Mouse (Mus musculus) hindbrain, postnatal 0 days (tissue): ENCODE data around the gene Tbc1d22b. TPM values are rescaled to one million over a fixed set of nuclear protein-coding genes. Genes with fewer than 3 reads are reported as not detected.
"Not testable (repeated sequence)": the region's sequence is repeated elsewhere in the genome, so short reads cannot be mapped to it uniquely, and the experiment has no call there.

Experiments used
- ATAC-seq: fragments of 200-750 bp; cut with Nextera tagmentation; 2 replicates; pipeline ENCODE4 v1.8.0; 2017; ENCODE audit warnings: mild to moderate bottlenecking, moderate TSS enrichment, moderate library complexity
- DNase-seq: peaks from one replicate; pipeline ENCODE4 v3.0.0-alpha.2; 2015; ENCODE audit warnings: low spot score
- H3K27ac ChIP-seq: fragments of 300-500 bp; sonication (generic); 2 replicates; pipeline ENCODE4 v1.5.1; 2014; ENCODE audit warnings: mild to moderate bottlenecking
- H3K27me3 ChIP-seq: fragments of 300-500 bp; sonication (generic); 2 replicates; pipeline ENCODE4 v1.6.1; 2014; ENCODE audit warnings: low read length, mixed read lengths; ENCODE audit not compliant: insufficient read depth
- H3K36me3 ChIP-seq: fragments of 300-500 bp; sonication (generic); 2 replicates; pipeline ENCODE4 v1.6.1; 2014; ENCODE audit warnings: low read length, mixed read lengths; ENCODE audit not compliant: insufficient read depth
- H3K4me1 ChIP-seq: fragments of 300-500 bp; sonication (generic); 2 replicates; pipeline ENCODE4 v1.6.1; 2014; ENCODE audit warnings: antibody characterized with exemption, low read length, mixed read lengths; ENCODE audit not compliant: insufficient read depth
- H3K4me2 ChIP-seq: fragments of 300-500 bp; sonication (generic); 2 replicates; pipeline ENCODE4 v1.6.1; 2014; ENCODE audit warnings: low read depth, mild to moderate bottlenecking, low read length, moderate library complexity, mixed read lengths
- H3K4me3 ChIP-seq: fragments of 300-500 bp; sonication (generic); 2 replicates; pipeline ENCODE4 v1.5.1; 2014; ENCODE audit warnings: low read length
- H3K9ac ChIP-seq: fragments of 300-500 bp; sonication (generic); replicated peaks from 2 replicates; pipeline ENCODE4 v1.6.1; 2014; ENCODE audit warnings: mild to moderate bottlenecking, low read length, moderate library complexity, mixed read lengths
- H3K9me3 ChIP-seq: fragments of 300-500 bp; sonication (generic); 2 replicates; pipeline ENCODE4 v1.6.1; 2016; ENCODE audit warnings: low read length, mixed read lengths
- CTCF ChIP-seq: IDR thresholded peaks from 2 replicates; pipeline ENCODE4 v1.5.1; 2016; ENCODE audit warnings: antibody characterized with exemption, control low read depth, low read depth
- WGBS: fragments of 180-500 bp; shearing (Covaris S2); extraction: QIAGEN DNeasy Blood & Tissue Kit; methylation state at CpG from one replicate; pipeline ENCODE4 v1.1.7; 2014; 5-methylcytosine and 5-hydroxymethylcytosine counted together
- polyA plus RNA-seq: library from polyadenylated mRNA; unstranded; fragments of >200 nt; fragmentation: Nextera tagmentation; extraction: Ambion mirVana; gene quantifications from 2 replicates; pipeline ENCODE4 v1.2.1, GENCODE M21; 2015
- total RNA-seq: library from RNA; depleted of rRNA; stranded (reverse); fragments of >200 nt; gene quantifications from 2 replicates; pipeline ENCODE4 v1.2.3, GENCODE M21; 2014

The Tbc1d22b gene
- total and polyA plus RNA-seq, 2 experiments from 2014 or later: 26.4 to 40.4 TPM

DNA sequence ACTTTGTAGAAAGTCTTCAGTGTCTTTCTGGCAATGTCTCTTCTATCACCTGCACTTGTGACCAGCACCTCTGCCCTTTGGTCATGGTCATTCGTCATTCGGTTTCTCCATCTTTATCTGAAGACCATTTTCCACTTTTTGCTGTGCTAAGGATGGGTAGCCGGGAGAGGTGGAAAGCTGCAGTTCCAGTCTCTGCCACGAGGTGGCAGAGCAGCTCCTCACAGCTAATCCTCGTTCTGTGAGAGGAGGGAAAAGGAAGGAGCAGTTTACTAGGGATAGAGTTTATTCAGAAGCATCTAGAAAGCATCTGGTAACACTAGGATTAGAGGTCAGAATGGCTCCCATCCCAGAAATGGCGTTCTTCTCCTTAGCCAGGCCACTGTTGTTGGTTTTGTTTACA lies 53.7 kb downstream of the Tbc1d22b start:
- WGBS: 22% methylated on average over 6 of the region's 6 CpGs
- Histone ChIP-seq H3K9ac (no peak overlapping the region), H3K36me3 (peaks cover 16% of the 10 kb centered on the region), H3K4me2 (no peak overlapping the region), H3K4me3 (no peak overlapping the region), H3K4me1 (no peaks in the 10 kb centered on the region), H3K27ac (no peak overlapping the region), H3K27me3 (no peaks in the 10 kb centered on the region), H3K9me3 (no peaks in the 10 kb centered on the region)
- DNase-seq (peak; percentile 89), ATAC-seq (peak; percentile 66; the same call in 1 of the 2 replicates)
- TF ChIP-seq CTCF: peak; percentile 97

DNA sequence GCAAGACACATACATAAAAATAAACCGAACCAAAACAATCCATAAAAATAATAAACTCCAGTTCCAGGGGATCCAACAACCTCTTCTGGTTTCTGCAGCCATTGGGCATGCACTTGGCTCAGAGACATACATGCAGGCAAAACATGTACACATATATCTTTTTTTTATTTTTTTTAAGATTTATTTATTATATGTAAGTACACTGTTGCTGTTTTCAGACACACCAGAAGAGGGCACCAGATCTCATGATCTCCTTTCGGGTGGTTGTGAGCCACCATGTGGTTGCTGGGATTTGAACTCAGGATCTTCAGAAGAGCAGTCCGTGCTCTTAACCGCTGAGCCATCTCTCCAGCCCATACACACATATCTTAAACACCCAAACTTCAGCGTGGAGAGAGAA lies 63.9 kb downstream of the Tbc1d22b start:
- not testable (repeated sequence) for H3K4me3 ChIP-seq, H3K27me3 ChIP-seq, DNase-seq, H3K4me2 ChIP-seq, ATAC-seq, H3K9ac ChIP-seq, H3K36me3 ChIP-seq, H3K9me3 ChIP-seq, H3K27ac ChIP-seq
- TF ChIP-seq CTCF: peak; percentile 22; the same call in 1 of the 2 replicates
- WGBS: 82% methylated on average over 5 of the region's 5 CpGs
- H3K4me1 ChIP-seq: peaks cover 18% of the 10 kb centered on the region

DNA sequence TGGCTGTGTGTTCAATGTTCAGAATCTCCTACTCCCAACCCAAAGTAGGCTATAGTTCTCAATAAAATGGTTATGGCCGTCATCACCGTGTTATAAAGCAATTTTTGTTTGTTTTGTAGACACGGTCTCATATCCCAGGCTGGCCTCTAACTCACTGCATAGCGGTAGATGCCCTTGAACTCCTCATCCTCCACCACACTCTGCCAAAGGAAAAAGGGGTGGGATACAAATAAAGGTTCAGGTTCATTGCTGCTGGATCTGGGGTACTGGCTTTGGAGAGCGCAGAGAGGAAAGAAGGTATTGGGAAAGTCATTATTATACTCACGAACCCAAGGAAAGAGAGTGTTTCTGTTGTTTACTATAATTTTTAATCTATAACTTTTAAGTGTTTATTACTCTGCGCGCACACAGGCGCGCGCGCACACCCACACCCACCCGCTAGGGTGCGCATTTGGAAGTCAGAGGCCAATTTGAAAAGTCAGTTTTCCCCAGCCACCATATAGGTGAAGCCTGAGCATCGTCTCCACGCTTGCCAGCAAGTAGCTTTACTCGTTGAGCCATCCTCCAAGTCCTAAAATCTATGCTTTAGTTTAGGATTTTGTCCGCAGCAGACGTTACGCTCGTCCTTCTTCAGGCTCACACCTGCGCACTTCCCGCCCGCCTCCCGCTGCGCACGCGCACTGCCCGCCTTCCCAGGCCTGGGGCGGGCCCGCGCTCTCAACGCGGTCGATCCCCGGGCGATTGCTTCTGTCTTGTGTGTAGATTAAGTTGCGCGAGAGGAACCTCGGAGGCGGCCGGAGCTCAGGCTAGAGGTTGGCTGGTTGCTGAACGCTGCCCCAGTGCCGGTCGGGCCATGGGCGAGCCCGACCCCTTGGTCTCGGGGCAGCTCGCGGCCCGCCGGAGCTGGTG lies 64.8 kb downstream of the Tbc1d22b start, which contains the start of the genes Rnf8 and Gm28043:
Gene Rnf8, plus strand, starts transcription at position 676 of the 909 bp plus-strand sequence.
Gene Gm28043, plus strand, starts transcription at position 762 of the 909 bp plus-strand sequence.
- Histone ChIP-seq H3K4me3 (peak within 1 kb of the TSS; percentile 100), H3K27ac (peak within 1 kb of the TSS; percentile 98), H3K4me2 (peak within 1 kb of the TSS; percentile 74), H3K9ac (peak within 1 kb of the TSS; percentile 99), H3K27me3 (no peaks in the 10 kb centered on the region), H3K36me3 (no peaks in the 10 kb centered on the region; the same call in 1 of the 2 replicates), H3K9me3 (no peaks in the 10 kb centered on the region), H3K4me1 (peaks cover 18% of the 10 kb centered on the region)
- 2% methylated on average over 52 of the region's 52 CpGs for WGBS
- DNase-seq: peak; percentile 96
- TF ChIP-seq CTCF: peak; percentile 69
- ATAC-seq: peak; percentile 94

DNA sequence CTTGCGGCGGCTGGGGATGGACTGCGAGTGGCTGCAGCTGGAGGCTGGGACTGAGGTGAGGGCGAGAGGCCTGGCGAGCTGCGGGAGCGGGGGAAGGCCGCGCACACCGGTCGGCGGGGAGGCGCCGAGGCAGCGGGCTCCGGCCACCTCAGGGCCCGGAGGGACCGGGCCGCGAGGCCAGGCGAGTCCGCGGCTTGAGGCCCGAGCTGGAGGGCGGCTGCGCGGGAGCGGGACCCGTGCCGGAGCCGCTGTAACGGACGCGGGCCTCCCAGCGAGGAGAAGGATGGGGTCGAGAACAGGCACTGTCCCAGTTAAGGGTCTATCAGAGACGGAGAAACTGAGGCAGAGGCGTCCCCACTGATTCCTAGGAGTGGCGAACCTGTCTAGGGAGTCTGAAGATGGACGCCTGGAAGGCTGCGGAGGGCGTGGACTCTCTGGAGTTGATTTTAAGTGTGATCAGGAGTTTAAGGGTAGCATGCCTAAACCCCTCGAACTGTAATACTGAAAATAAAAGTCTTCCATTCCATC lies 65.5 kb downstream of the Tbc1d22b start:
- H3K27ac ChIP-seq: peak overlapping the region; percentile 98
- no peak for TF ChIP-seq CTCF
- peaks cover 18% of the 10 kb centered on the region for H3K4me1 ChIP-seq
- H3K36me3 ChIP-seq: no peaks in the 10 kb centered on the region; the same call in 1 of the 2 replicates
- WGBS: under 1% methylated on average over 43 of the region's 43 CpGs
- no peaks in the 10 kb centered on the region for H3K9me3 ChIP-seq
- H3K4me3 ChIP-seq: peak overlapping the region; percentile 100
- no peaks in the 10 kb centered on the region for H3K27me3 ChIP-seq
- peak overlapping the region; percentile 74 for H3K4me2 ChIP-seq
- DNase-seq (peak; percentile 13), ATAC-seq (peak; percentile 63)
- H3K9ac ChIP-seq: peak overlapping the region; percentile 99

DNA sequence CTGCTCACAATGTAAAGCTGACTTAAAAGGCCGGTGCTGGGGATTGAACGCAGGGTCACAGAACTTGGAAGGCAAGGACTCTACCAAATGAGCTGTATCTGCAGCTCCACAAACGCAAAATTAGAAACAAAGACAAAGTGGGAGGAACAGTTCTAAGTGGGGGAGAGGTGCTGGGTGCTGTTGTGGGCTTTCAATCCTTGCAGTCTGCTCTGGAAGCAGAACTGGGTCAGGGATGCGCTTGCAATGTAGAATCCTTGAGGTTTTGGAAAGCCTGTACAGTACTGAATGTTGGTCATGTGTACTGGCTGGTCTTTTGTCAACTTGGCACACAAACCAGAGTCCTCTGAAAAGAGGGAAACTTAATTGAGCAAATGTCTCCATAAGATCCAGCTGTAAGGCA lies 66.0 kb downstream of the Tbc1d22b start:
- no peaks in the 10 kb centered on the region for H3K9me3 ChIP-seq
- ATAC-seq (no peak), DNase-seq (peak; percentile 26)
- no peak for TF ChIP-seq CTCF
- peak overlapping the region; percentile 98 for H3K27ac ChIP-seq
- peak overlapping the region; percentile 74 for H3K4me2 ChIP-seq
- peaks cover 18% of the 10 kb centered on the region for H3K4me1 ChIP-seq
- H3K9ac ChIP-seq: peak overlapping the region; percentile 99
- 11% methylated on average over 4 of the region's 4 CpGs for WGBS
- peak overlapping the region; percentile 100 for H3K4me3 ChIP-seq
- no peaks in the 10 kb centered on the region; the same call in 1 of the 2 replicates for H3K36me3 ChIP-seq
- H3K27me3 ChIP-seq: no peaks in the 10 kb centered on the region

DNA sequence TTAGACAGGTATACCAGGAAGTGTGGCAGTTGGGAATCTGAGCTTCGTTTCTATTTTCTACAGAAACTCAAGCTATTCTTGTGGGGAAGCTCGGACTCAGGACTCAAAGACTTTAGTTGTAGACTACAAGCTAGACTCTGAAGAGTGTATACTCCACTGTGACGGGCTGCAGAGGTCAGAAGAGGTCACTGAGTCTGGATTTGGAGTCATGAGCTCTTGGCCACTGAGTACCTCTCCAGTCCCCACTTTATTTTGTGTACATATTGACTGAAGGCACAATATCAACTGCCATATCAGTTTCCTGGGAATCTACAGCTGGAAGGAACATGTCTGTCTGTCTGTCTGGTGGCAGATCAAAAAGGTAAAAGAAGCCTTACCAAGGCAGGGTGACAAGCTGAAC lies 69.6 kb downstream of the Tbc1d22b start:
- no peak overlapping the region for H3K4me2 ChIP-seq
- no peak for DNase-seq
- WGBS: 92% methylated on average over 3 of the region's 3 CpGs
- no peak for ATAC-seq
- H3K9me3 ChIP-seq: no peaks in the 10 kb centered on the region
- no peak overlapping the region for H3K27ac ChIP-seq
- peaks cover 12% of the 10 kb centered on the region for H3K36me3 ChIP-seq
- H3K27me3 ChIP-seq: no peaks in the 10 kb centered on the region
- H3K4me3 ChIP-seq: no peak overlapping the region
- no peak overlapping the region for H3K9ac ChIP-seq
- TF ChIP-seq CTCF: no peak
- H3K4me1 ChIP-seq: peaks cover 12% of the 10 kb centered on the region

DNA sequence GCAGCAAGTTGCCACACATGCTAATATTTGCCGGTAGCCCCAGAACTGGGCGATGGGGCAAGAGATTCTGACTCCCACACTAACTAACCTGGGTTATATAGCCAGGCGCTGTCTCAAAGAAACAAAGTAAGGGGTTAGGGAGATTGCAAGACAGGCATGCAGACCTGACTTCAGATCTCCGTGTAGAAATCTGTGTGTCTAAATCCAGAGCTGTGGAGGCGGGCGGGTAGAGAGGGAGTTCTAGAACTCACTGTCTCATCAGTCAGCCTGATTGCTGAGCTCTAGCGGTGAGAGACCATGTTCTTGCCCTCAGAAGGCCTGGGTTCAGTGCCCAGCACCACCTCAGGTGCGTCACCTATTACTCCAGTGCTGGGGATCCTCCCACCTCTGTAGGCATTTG lies 73.9 kb downstream of the Tbc1d22b start:
- TF ChIP-seq CTCF: no peak

More for the DNA sequence above, 73.9 kb downstream of the Tbc1d22b start:
- H3K9ac ChIP-seq: no peak overlapping the region
- H3K4me2 ChIP-seq: no peak overlapping the region
- no peak overlapping the region for H3K27ac ChIP-seq
- no peaks in the 10 kb centered on the region for H3K9me3 ChIP-seq
- DNase-seq: no peak
- no peak overlapping the region for H3K4me3 ChIP-seq
- H3K4me1 ChIP-seq: no peaks in the 10 kb centered on the region
- H3K27me3 ChIP-seq: no peaks in the 10 kb centered on the region
- peaks cover 46% of the 10 kb centered on the region for H3K36me3 ChIP-seq
- ATAC-seq: no peak
- WGBS: 96% methylated on average over 8 of the region's 8 CpGs
